Comparison of ENCODE assay signal across 8 mouse cellular contexts in the genomic region with DNA sequence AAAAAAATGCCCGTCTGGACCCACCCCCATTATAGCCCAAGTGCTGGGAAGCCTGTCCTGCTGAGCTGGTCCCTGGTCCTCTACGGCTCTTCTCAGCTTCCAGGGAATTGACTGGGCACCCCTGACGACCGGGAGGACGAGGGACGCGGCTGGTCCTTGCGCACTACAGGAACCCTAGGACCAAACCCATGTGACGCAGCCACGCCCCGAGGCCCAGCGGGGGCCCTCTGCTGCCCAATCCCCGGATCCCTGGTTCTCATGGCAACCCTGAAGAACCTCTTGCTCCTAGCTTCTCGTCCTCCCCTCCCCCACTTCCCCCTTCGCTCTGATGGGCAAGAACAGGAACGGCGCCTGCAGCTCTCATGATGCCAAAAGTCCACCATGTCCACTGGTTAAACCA. TPM values are rescaled to one million over a fixed set of nuclear protein-coding genes. Genes with fewer than 3 reads are reported as not detected.
DNase-seq lines count a peak whose midpoint lies in the region; ATAC-seq and TF ChIP-seq lines count a peak whose summit lies in the region.

No protein-coding gene starts in this region.

- no peak for ATAC-seq in megakaryocyte, adult 5-6 weeks (ENCODE audit: poor library complexity, severe bottlenecking)

- TF ChIP-seq POLR2A in olfactory bulb, adult 2 months (IDR thresholded peaks at IDR 0.05; ENCODE audit: insufficient read depth, low read depth, low read length): no peak

- peak overlapping the region; percentile 41 for H3K27ac ChIP-seq in olfactory bulb, adult 2 months (ENCODE audit: insufficient read depth, low read depth, low read length)

- peak overlapping the region; percentile 52 for H3K4me3 ChIP-seq in olfactory bulb, adult 2 months (ENCODE audit: insufficient read depth, low read depth, low read length)

- WGBS in olfactory bulb, adult 2 months: 53% methylated on average over 17 of the region's 17 CpGs

- TF ChIP-seq CTCF in olfactory bulb, adult 2 months (IDR thresholded peaks at IDR 0.05; ENCODE audit: insufficient read depth, low read depth, low read length): no peak

- H3K4me1 ChIP-seq in olfactory bulb, adult 2 months (ENCODE audit: control insufficient read depth, insufficient read depth, low read length): no peaks in the 10 kb centered on the region

- peak; percentile 88 for DNase-seq in heart, adult 11 months
- no peak for DNase-seq in heart, adult 8-10 months (ENCODE audit: low spot score)
- peak; percentile 71 for DNase-seq in cerebellum, adult 11 months
- DNase-seq in frontal cortex, adult 2 months (ENCODE audit: extremely low spot score in 1 of 2, low spot score in 1 of 2): peak; percentile 28 to 60
- peak; percentile 28 to 76 for DNase-seq in left cerebral cortex, adult 8-10 months (ENCODE audit: low spot score in 2 of 2)
- no peak for DNase-seq in B cell, adult 2 months

RNA-seq across cellular contexts. Expression of gene Grb10, which starts 11.8 kb away (rescaled TPM):
- total RNA-seq in heart, adult 8-10 months (2022): 10 to 100 TPM; 47.8 to 83.5 (median 60.5) TPM
- polyA plus RNA-seq in frontal cortex, adult 2 months (2012; rRNA removed): 32.4 and 35.6 TPM in 2 replicates
- 10 to 100 TPM; 47.8 to 55.4 (median 52.4) TPM for total RNA-seq in left cerebral cortex, adult 8-10 months (2022)
- polyA plus RNA-seq in olfactory bulb, adult 2 months (2012; ENCODE audit: insufficient read depth, insufficient read length, low replicate concordance, missing spikeins): not detected in 2 replicates
- total RNA-seq in megakaryocyte, adult 5-6 weeks (2015): not detected in 2 replicates
- total RNA-seq in megakaryocyte, adult 5-6 weeks (2017): 0.37 TPM in 1 of 2 replicates, not detected in the other

Comparison
In these comparisons a context has a peak if more than half of its experiments do, and no peak if none do; other contexts are left out.
1. DNase-seq: peak in heart, adult 11 months (single experiment), cerebellum, adult 11 months (single experiment), frontal cortex, adult 2 months (2 of 2) and left cerebral cortex, adult 8-10 months (2 of 2); none in heart, adult 8-10 months (single experiment) and B cell, adult 2 months (0 of 2).
2. RNA of gene Grb10, which starts 11.8 kb away (total RNA-seq): 47.8 to 83.5 TPM in heart, adult 8-10 months and 47.8 to 55.4 TPM in left cerebral cortex, adult 8-10 months; 0.37 TPM in megakaryocyte, adult 5-6 weeks; every median in the first group is over 10 times any median in the second.